Mouse (Mus musculus) embryo, embryonic 10 days (tissue): ENCODE results near the gene Olfr472.
"Not testable (repeated sequence)": the region's sequence is repeated elsewhere in the genome, so short reads cannot be mapped to it uniquely, and the experiment has no call there.

ENCODE experiments used
- DNase-seq: peaks from one replicate; pipeline ENCODE4 v3.0.0-alpha.2; 2015; ENCODE audit warnings: low spot score

The Olfr472 gene

GRCm38 (mm10) chr7:107897602-107898001 is at the start of gene Olfr472:
Gene Olfr472 (plus strand): TSS chr7:107897902.
- DNase-seq: no peak

DNA sequence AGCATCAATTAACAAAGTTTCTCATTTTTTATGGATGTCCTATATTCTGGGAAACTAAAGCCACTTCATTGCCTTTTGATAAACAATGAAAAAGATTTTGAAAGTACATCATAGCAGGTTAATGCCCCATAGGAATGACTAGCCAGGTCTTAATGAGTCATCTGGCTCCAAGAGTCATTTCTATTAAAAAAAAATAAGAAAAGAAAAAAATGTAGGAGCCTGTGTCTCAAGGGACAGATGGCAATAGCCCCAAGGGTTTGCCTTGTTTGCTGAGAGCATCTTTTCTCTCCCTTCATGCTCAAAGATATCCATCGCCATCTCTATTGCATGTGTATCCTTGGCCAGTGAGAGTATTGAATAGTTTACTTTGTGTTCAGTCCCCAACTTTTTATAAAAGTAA is 32.4 kb downstream of the Olfr472 start, which contains the start of gene Olfr473:
Olfr473 (plus strand) TSS at position 301 of the 400 bp plus-strand sequence.
- no peak for DNase-seq

- DNase-seq: not testable (repeated sequence)
Measured at GRCm38 (mm10) chr7:107952539-107952938, 54.8 kb downstream of the Olfr472 start.

DNA sequence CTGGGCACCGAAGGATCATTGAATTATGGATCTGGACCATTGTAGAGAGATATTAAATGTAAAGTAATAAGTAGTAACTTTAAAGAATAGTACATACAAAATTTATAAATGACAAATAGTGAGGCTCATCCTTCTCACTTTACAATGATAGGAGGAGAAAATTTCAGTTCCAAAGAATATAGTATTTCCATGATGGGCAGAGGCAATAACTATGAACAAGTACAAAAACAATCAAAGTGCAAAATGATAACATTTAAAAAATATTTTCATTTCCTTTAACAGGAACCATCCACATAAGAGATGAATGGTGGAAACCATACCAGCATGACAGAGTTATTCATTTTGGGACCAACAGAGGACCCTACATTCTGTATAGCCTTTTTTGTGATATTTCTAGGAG is 56.6 kb downstream of the Olfr472 start, which contains the start of gene Olfr474:
Olfr474 (plus strand) TSS at position 301 of the 400 bp plus-strand sequence.
- no peak for DNase-seq
